Mouse (Mus musculus): ENCODE measurements around the gene Aco2. TPM values are rescaled to one million over a fixed set of nuclear protein-coding genes. Genes with fewer than 3 reads are reported as not detected.
A peak's percentile ranks its signal among the peaks of the same experiment; 100 is the strongest.

Aco2 gene
- polyA plus RNA-seq, 1 experiment from 2014 or later: 98.9 TPM

GRCm38 (mm10) chr15:81925760-81926445, 53.8 kb downstream of the Aco2 start, which contains the start of gene Polr3h:
TSS of gene Polr3h (minus strand) at chr15:81926240.
- Histone ChIP-seq H3K9me3 (replicated peaks) (no peaks in the 10 kb centered on the region), H3K9ac (peak within 1 kb of the TSS; percentile 72), H3K27ac (replicated peaks) (peak within 1 kb of the TSS; percentile 76), H3K4me2 (peak within 1 kb of the TSS; percentile 100), H3K27me3 (no peaks in the 10 kb centered on the region; the same call in 1 of the 2 replicates), H3K4me1 (replicated peaks) (peaks cover 53% of the 10 kb centered on the region), H3K36me3 (replicated peaks) (peaks cover 5% of the 10 kb centered on the region; the same call in 1 of the 2 replicates), H3K4me3 (replicated peaks) (peak within 1 kb of the TSS; percentile 77)
- WGBS (ENCODE audit: insufficient replicate concordance): under 1% methylated on average over 54 of the region's 54 CpGs
- ATAC-seq (ENCODE audit: insufficient read depth): peak; percentile 88

GRCm38 (mm10) chr15:81926446-81926822, 54.3 kb downstream of the Aco2 start:
- peak overlapping the region; percentile 100 for H3K4me2 ChIP-seq
- peaks cover 53% of the 10 kb centered on the region for H3K4me1 ChIP-seq (replicated peaks)
- 35% methylated on average over 9 of the region's 9 CpGs for WGBS (ENCODE audit: insufficient replicate concordance)
- no peak overlapping the region for H3K27ac ChIP-seq (replicated peaks)
- peak overlapping the region; percentile 4; the same call in 1 of the 2 replicates for H3K4me3 ChIP-seq (replicated peaks)
- H3K9ac ChIP-seq: no peak overlapping the region
- no peaks in the 10 kb centered on the region; the same call in 1 of the 2 replicates for H3K27me3 ChIP-seq
- ATAC-seq (ENCODE audit: insufficient read depth): no peak
- peaks cover 5% of the 10 kb centered on the region; the same call in 1 of the 2 replicates for H3K36me3 ChIP-seq (replicated peaks)
- H3K9me3 ChIP-seq (replicated peaks): no peaks in the 10 kb centered on the region

- ATAC-seq (ENCODE audit: insufficient read depth): no peak
- peaks cover 3% of the 10 kb centered on the region; the same call in 1 of the 2 replicates for H3K27me3 ChIP-seq
- no peak overlapping the region for H3K9ac ChIP-seq
- H3K27ac ChIP-seq (replicated peaks): peak overlapping the region; percentile 66
- no peak overlapping the region for H3K4me3 ChIP-seq (replicated peaks)
- H3K4me1 ChIP-seq (replicated peaks): peaks cover 49% of the 10 kb centered on the region
- H3K36me3 ChIP-seq (replicated peaks): no peaks in the 10 kb centered on the region; the same call in 1 of the 2 replicates
- WGBS (ENCODE audit: insufficient replicate concordance): 42% methylated on average over 4 of the region's 4 CpGs
- peak overlapping the region; percentile 26; the same call in 1 of the 2 replicates for H3K4me2 ChIP-seq
- H3K9me3 ChIP-seq (replicated peaks): no peaks in the 10 kb centered on the region
Observed at GRCm38 (mm10) chr15:81927741-81928140, 55.6 kb downstream of the Aco2 start.

GRCm38 (mm10) chr15:81928277-81928676, 56.2 kb downstream of the Aco2 start:
- no peak for ATAC-seq (ENCODE audit: insufficient read depth)
- peak overlapping the region; percentile 76 for H3K27ac ChIP-seq (replicated peaks)
- H3K9ac ChIP-seq: no peak overlapping the region
- H3K9me3 ChIP-seq (replicated peaks): no peaks in the 10 kb centered on the region
- H3K36me3 ChIP-seq (replicated peaks): no peaks in the 10 kb centered on the region; the same call in 1 of the 2 replicates
- peaks cover 50% of the 10 kb centered on the region for H3K4me1 ChIP-seq (replicated peaks)
- H3K4me2 ChIP-seq: no peak overlapping the region
- 43% methylated on average over 11 of the region's 11 CpGs for WGBS (ENCODE audit: insufficient replicate concordance)
- peaks cover 8% of the 10 kb centered on the region; the same call in 1 of the 2 replicates for H3K27me3 ChIP-seq
- H3K4me3 ChIP-seq (replicated peaks): no peak overlapping the region

GRCm38 (mm10) chr15:81932951-81933470, 60.9 kb downstream of the Aco2 start:
- 26% methylated on average over 12 of the region's 12 CpGs for WGBS (ENCODE audit: insufficient replicate concordance)
- no peak overlapping the region for H3K4me2 ChIP-seq
- H3K9ac ChIP-seq: no peak overlapping the region
- H3K27ac ChIP-seq (replicated peaks): no peak overlapping the region
- H3K27me3 ChIP-seq: peaks cover 39% of the 10 kb centered on the region
- no peaks in the 10 kb centered on the region for H3K9me3 ChIP-seq (replicated peaks)
- no peak overlapping the region for H3K4me3 ChIP-seq (replicated peaks)
- peaks cover 18% of the 10 kb centered on the region for H3K4me1 ChIP-seq (replicated peaks)
- no peak for ATAC-seq (ENCODE audit: insufficient read depth)
- no peaks in the 10 kb centered on the region for H3K36me3 ChIP-seq (replicated peaks)

- Histone ChIP-seq H3K4me2 (no peak overlapping the region), H3K9ac (no peak overlapping the region), H3K27ac (replicated peaks) (no peak overlapping the region), H3K27me3 (peaks cover 42% of the 10 kb centered on the region), H3K36me3 (replicated peaks) (no peaks in the 10 kb centered on the region), H3K4me3 (replicated peaks) (no peak overlapping the region), H3K4me1 (replicated peaks) (peaks cover 19% of the 10 kb centered on the region), H3K9me3 (replicated peaks) (no peaks in the 10 kb centered on the region)
- WGBS (ENCODE audit: insufficient replicate concordance): 78% methylated on average over 1 of the region's 1 CpGs
- no peak for ATAC-seq (ENCODE audit: insufficient read depth)
Observed at GRCm38 (mm10) chr15:81933986-81934385, 61.9 kb downstream of the Aco2 start.

GRCm38 (mm10) chr15:81935869-81936637, 63.9 kb downstream of the Aco2 start:
- Histone ChIP-seq H3K4me1 (replicated peaks) (peaks cover 32% of the 10 kb centered on the region), H3K27me3 (peaks cover 42% of the 10 kb centered on the region), H3K9ac (no peak overlapping the region), H3K4me2 (peak overlapping the region; percentile 47), H3K27ac (replicated peaks) (no peak overlapping the region), H3K36me3 (replicated peaks) (no peaks in the 10 kb centered on the region), H3K9me3 (replicated peaks) (no peaks in the 10 kb centered on the region), H3K4me3 (replicated peaks) (no peak overlapping the region)
- ATAC-seq (ENCODE audit: insufficient read depth): no peak
- WGBS (ENCODE audit: insufficient replicate concordance): 46% methylated on average over 7 of the region's 7 CpGs

- Histone ChIP-seq H3K4me3 (replicated peaks) (peak within 1 kb of the TSS; percentile 29), H3K9me3 (replicated peaks) (no peaks in the 10 kb centered on the region), H3K9ac (no peak within 1 kb of the TSS), H3K36me3 (replicated peaks) (no peaks in the 10 kb centered on the region), H3K27me3 (peaks cover 42% of the 10 kb centered on the region), H3K27ac (replicated peaks) (no peak within 1 kb of the TSS), H3K4me1 (replicated peaks) (peaks cover 32% of the 10 kb centered on the region), H3K4me2 (peak within 1 kb of the TSS; percentile 47)
- WGBS (ENCODE audit: insufficient replicate concordance): 10% methylated on average over 12 of the region's 12 CpGs
- no peak; the same call in 1 of the 2 replicates for ATAC-seq (ENCODE audit: insufficient read depth)
Observed at GRCm38 (mm10) chr15:81936679-81937078, 64.6 kb downstream of the Aco2 start, which contains the start of gene Csdc2. TSS of gene Csdc2 (plus strand) at chr15:81936759.

- ATAC-seq (ENCODE audit: insufficient read depth): no peak
- Histone ChIP-seq H3K9me3 (replicated peaks) (no peaks in the 10 kb centered on the region), H3K36me3 (replicated peaks) (no peaks in the 10 kb centered on the region), H3K27ac (replicated peaks) (no peak overlapping the region), H3K4me2 (peak overlapping the region; percentile 47), H3K27me3 (peaks cover 42% of the 10 kb centered on the region), H3K4me3 (replicated peaks) (peak overlapping the region; percentile 29), H3K9ac (no peak overlapping the region), H3K4me1 (replicated peaks) (peaks cover 32% of the 10 kb centered on the region)
- WGBS (ENCODE audit: insufficient replicate concordance): 14% methylated on average over 19 of the region's 19 CpGs
Observed at GRCm38 (mm10) chr15:81937098-81937972, 65.2 kb downstream of the Aco2 start.

GRCm38 (mm10) chr15:81938246-81938645, 66.1 kb downstream of the Aco2 start:
- no peak overlapping the region for H3K4me3 ChIP-seq (replicated peaks)
- H3K9ac ChIP-seq: no peak overlapping the region
- no peak for ATAC-seq (ENCODE audit: insufficient read depth)
- H3K36me3 ChIP-seq (replicated peaks): no peaks in the 10 kb centered on the region
- 36% methylated on average over 2 of the region's 2 CpGs for WGBS (ENCODE audit: insufficient replicate concordance)
- H3K4me1 ChIP-seq (replicated peaks): peaks cover 29% of the 10 kb centered on the region
- H3K9me3 ChIP-seq (replicated peaks): no peaks in the 10 kb centered on the region
- H3K27me3 ChIP-seq: peaks cover 36% of the 10 kb centered on the region
- no peak overlapping the region for H3K27ac ChIP-seq (replicated peaks)
- H3K4me2 ChIP-seq: no peak overlapping the region
